Mouse (Mus musculus) myocyte (in vitro differentiated cells): ENCODE data around the gene Xxylt1. TPM values are rescaled to one million over a fixed set of nuclear protein-coding genes. Genes with fewer than 3 reads are reported as not detected.

Source experiments
- H3K27me3 ChIP-seq: one replicate; pipeline ENCODE4 v1.6.1; 2011; ENCODE audit not compliant: control insufficient read depth, insufficient read depth, insufficient read length
- H3K36me3 ChIP-seq: one replicate; pipeline ENCODE4 v1.6.1; 2011; ENCODE audit not compliant: control insufficient read depth, insufficient read depth
- H3K4me2 ChIP-seq: one replicate; pipeline ENCODE4 v1.6.1; 2011; ENCODE audit warnings: low read depth, control low read depth
- H3K4me3 ChIP-seq: one replicate; pipeline ENCODE4 v1.5.1; 2011; ENCODE audit warnings: mild to moderate bottlenecking, control low read depth, moderate library complexity
- H3K79me2 ChIP-seq: one replicate; pipeline ENCODE4 v1.6.1; 2011; ENCODE audit not compliant: control insufficient read depth, insufficient read depth
- H3ac ChIP-seq: one replicate; pipeline ENCODE4 v1.6.1; 2011; ENCODE audit not compliant: control insufficient read depth, insufficient read length
- CEBPB ChIP-seq: IDR thresholded peaks from 2 replicates; pipeline ENCODE4 v1.6.1; 2011; ENCODE audit warnings: mild to moderate bottlenecking, moderate library complexity; ENCODE audit not compliant: poor library complexity, insufficient read depth, severe bottlenecking
- E2F4 ChIP-seq: IDR thresholded peaks from one replicate; pipeline ENCODE4 v1.6.1; 2011; ENCODE audit warnings: mild to moderate bottlenecking, control low read depth, moderate library complexity; ENCODE audit not compliant: insufficient read depth
- MAX ChIP-seq: IDR thresholded peaks from one replicate; pipeline ENCODE4 v1.6.1; 2011; ENCODE audit warnings: low read depth, mild to moderate bottlenecking, control low read depth
- MYOD1 ChIP-seq, 3 experiments: IDR thresholded peaks; one replicate each; pipeline ENCODE4 v1.6.1; 2011; ENCODE audit warnings: control low read depth in 2 of 3, low read depth in 2 of 3, mild to moderate bottlenecking in 2 of 3, moderate library complexity in 1 of 3; ENCODE audit not compliant: insufficient read length in 2 of 3, control insufficient read depth in 1 of 3
- MYOG ChIP-seq, 3 experiments: IDR thresholded peaks; one replicate each; pipeline ENCODE4 v1.6.1; 2011; ENCODE audit warnings: control low read depth in 2 of 3, low read depth in 2 of 3, mild to moderate bottlenecking in 2 of 3; ENCODE audit not compliant: insufficient read length in 2 of 3, control insufficient read depth in 1 of 3, insufficient read depth in 1 of 3
- POLR2A ChIP-seq: IDR thresholded peaks from one replicate; pipeline ENCODE4 v1.6.1; 2011; ENCODE audit warnings: low read depth, mild to moderate bottlenecking, control low read depth, moderate library complexity; ENCODE audit not compliant: insufficient read length
- POLR2AphosphoS2 ChIP-seq: IDR thresholded peaks from one replicate; pipeline ENCODE4 v1.6.1; 2011; ENCODE audit warnings: low read depth, control low read depth; ENCODE audit not compliant: insufficient read length
- REST ChIP-seq: IDR thresholded peaks from one replicate; pipeline ENCODE4 v1.6.1; 2011; ENCODE audit warnings: mild to moderate bottlenecking, control low read depth, moderate library complexity; ENCODE audit not compliant: insufficient read depth, insufficient read length
- SRF ChIP-seq: IDR thresholded peaks from one replicate; pipeline ENCODE4 v1.6.1; 2011; ENCODE audit warnings: low read depth; ENCODE audit not compliant: control insufficient read depth, insufficient read length
- TCF12 ChIP-seq: IDR thresholded peaks from one replicate; pipeline ENCODE4 v1.6.1; 2011; ENCODE audit warnings: mild to moderate bottlenecking, control low read depth; ENCODE audit not compliant: poor library complexity, insufficient read depth, severe bottlenecking
- TCF3 ChIP-seq: IDR thresholded peaks from one replicate; pipeline ENCODE4 v1.6.1; 2011; ENCODE audit warnings: low read depth, control low read depth; ENCODE audit not compliant: insufficient read length
- USF1 ChIP-seq: IDR thresholded peaks from one replicate; pipeline ENCODE4 v1.6.1; 2011; ENCODE audit warnings: low read depth, mild to moderate bottlenecking, control low read depth, moderate library complexity
- polyA plus RNA-seq: library from polyadenylated mRNA; unstranded; fragments of >200 nt; fragmentation: generic; extraction: Trizol; gene quantifications from one replicate; pipeline ENCODE4 v1.2.1, GENCODE M21; 2012; ENCODE audit warnings: missing spikeins

The Xxylt1 gene
- polyA plus RNA-seq, 1 experiment = 7.6 TPM

- H3K79me2 ChIP-seq = no peaks in the 10 kb centered on the region
- no peak overlapping the region for H3K4me2 ChIP-seq
- H3K4me3 ChIP-seq = no peak overlapping the region
- no peaks in the 10 kb centered on the region for H3K36me3 ChIP-seq
- no peak overlapping the region for H3ac ChIP-seq
- no peaks in the 10 kb centered on the region for H3K27me3 ChIP-seq
- TF ChIP-seq MYOG (IDR thresholded peaks at IDR 0.05; ENCODE audit: control insufficient read depth in 1 of 3, insufficient read depth in 1 of 3, insufficient read length in 2 of 3, low read depth in 2 of 3) (no peak), CEBPB (no peak), USF1 (no peak), E2F4 (no peak), POLR2AphosphoS2 (no peak)
Measured at GRCm38 (mm10) chr16:30934967-30935690, 146.1 kb downstream of the Xxylt1 start.

GRCm38 (mm10) chr16:30934205-30934780 is 146.9 kb downstream of the Xxylt1 start:
- Histone ChIP-seq H3K79me2 (no peaks in the 10 kb centered on the region), H3K4me3 (no peak overlapping the region), H3K36me3 (no peaks in the 10 kb centered on the region), H3K4me2 (no peak overlapping the region), H3K27me3 (no peaks in the 10 kb centered on the region), H3ac (no peak overlapping the region)
- TF ChIP-seq POLR2AphosphoS2 (no peak), MYOG (IDR thresholded peaks at IDR 0.05; ENCODE audit: control insufficient read depth in 1 of 3, insufficient read depth in 1 of 3, insufficient read length in 2 of 3, low read depth in 2 of 3) (no peak), E2F4 (no peak), CEBPB (no peak), TCF3 (no peak), POLR2A (no peak), USF1 (no peak), MYOD1 (IDR thresholded peaks at IDR 0.05; ENCODE audit: control insufficient read depth in 1 of 3, insufficient read length in 2 of 3, low read depth in 2 of 3) (no peak), REST (no peak), SRF (no peak), MAX (no peak), TCF12 (no peak)

GRCm38 (mm10) chr16:30933366-30933765 is 147.9 kb downstream of the Xxylt1 start:
- H3K4me2 ChIP-seq = no peak overlapping the region
- no peak overlapping the region for H3K4me3 ChIP-seq
- no peaks in the 10 kb centered on the region for H3K36me3 ChIP-seq
- no peak overlapping the region for H3ac ChIP-seq
- TF ChIP-seq SRF (no peak), USF1 (no peak), MYOG (IDR thresholded peaks at IDR 0.05; ENCODE audit: control insufficient read depth in 1 of 3, insufficient read depth in 1 of 3, insufficient read length in 2 of 3, low read depth in 2 of 3) (no peak), MAX (no peak), POLR2A (no peak), POLR2AphosphoS2 (no peak), REST (no peak), TCF12 (no peak), CEBPB (no peak)
- H3K27me3 ChIP-seq = no peaks in the 10 kb centered on the region
- H3K79me2 ChIP-seq = no peaks in the 10 kb centered on the region

GRCm38 (mm10) chr16:30932791-30933190 is 148.4 kb downstream of the Xxylt1 start:
- H3K27me3 ChIP-seq = no peaks in the 10 kb centered on the region
- no peak overlapping the region for H3ac ChIP-seq
- no peaks in the 10 kb centered on the region for H3K36me3 ChIP-seq
- no peaks in the 10 kb centered on the region for H3K79me2 ChIP-seq
- no peak overlapping the region for H3K4me3 ChIP-seq
- no peak for TF ChIP-seq REST
- H3K4me2 ChIP-seq = no peak overlapping the region

GRCm38 (mm10) chr16:30932196-30932595 is 149.0 kb downstream of the Xxylt1 start:
- no peaks in the 10 kb centered on the region for H3K27me3 ChIP-seq
- H3ac ChIP-seq = no peak overlapping the region
- TF ChIP-seq CEBPB (no peak), TCF3 (no peak), REST (no peak), MYOG (IDR thresholded peaks at IDR 0.05; ENCODE audit: control insufficient read depth in 1 of 3, insufficient read depth in 1 of 3, insufficient read length in 2 of 3, low read depth in 2 of 3) (no peak), MAX (no peak), SRF (no peak), POLR2A (no peak), E2F4 (no peak), TCF12 (no peak), USF1 (no peak), MYOD1 (IDR thresholded peaks at IDR 0.05; ENCODE audit: control insufficient read depth in 1 of 3, insufficient read length in 2 of 3, low read depth in 2 of 3) (no peak), POLR2AphosphoS2 (no peak)
- no peaks in the 10 kb centered on the region for H3K36me3 ChIP-seq
- H3K4me2 ChIP-seq = no peak overlapping the region
- no peaks in the 10 kb centered on the region for H3K79me2 ChIP-seq
- no peak overlapping the region for H3K4me3 ChIP-seq
